12 mouse cellular contexts compared by ENCODE assay signal in the genomic region with DNA sequence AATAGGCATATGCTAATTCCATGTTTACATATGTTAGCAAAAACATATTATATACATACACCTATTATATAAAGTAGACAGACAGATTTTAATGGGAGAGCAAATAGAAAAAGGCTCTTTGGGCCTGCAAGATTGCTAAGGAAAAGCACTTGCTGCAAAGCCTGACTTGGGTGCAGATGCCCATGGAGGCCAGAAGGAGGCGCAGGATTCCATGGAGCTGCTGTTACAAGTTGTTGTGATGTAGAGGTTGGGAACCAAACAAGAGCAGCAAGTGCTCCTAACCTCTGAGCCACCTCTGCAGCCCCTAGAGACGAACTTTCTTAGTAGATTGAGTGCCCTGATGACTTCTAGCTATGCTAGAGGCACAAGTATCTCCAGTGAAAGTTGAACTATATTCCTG. TPM values are rescaled to one million over a fixed set of nuclear protein-coding genes. Genes with fewer than 3 reads are reported as not detected.
DNase-seq lines count a peak whose midpoint lies in the region; ATAC-seq and TF ChIP-seq lines count a peak whose summit lies in the region.
"Had no signal": no experiment of that assay in that cellular context is flagged by ENCODE, and none has a peak within 500 bp of the region (broad histone marks: within the 10 kb centered on the region; RNA-seq: fewer than 3 reads in every experiment).

No protein-coding gene starts in this region.

- no peaks in the 10 kb centered on the region for H3K4me1 ChIP-seq in forebrain, embryonic 11.5 days (replicated peaks; ENCODE audit: control insufficient read depth, insufficient read depth, low read length)
- no peaks in the 10 kb centered on the region for H3K4me1 ChIP-seq in forebrain, embryonic 16.5 days (replicated peaks; ENCODE audit: control insufficient read depth, insufficient read depth, low read length)
- H3K4me1 ChIP-seq in lung, embryonic 14.5 days (ENCODE audit: insufficient read depth) = no peaks in the 10 kb centered on the region
- H3K4me1 ChIP-seq: embryonic facial prominence, embryonic 12.5 days had no signal

- H3K36me3 ChIP-seq in forebrain, embryonic 11.5 days (ENCODE audit: control insufficient read depth, insufficient read depth, low read length) = no peaks in the 10 kb centered on the region
- H3K36me3 ChIP-seq in forebrain, embryonic 16.5 days (ENCODE audit: control insufficient read depth, insufficient read depth) = no peaks in the 10 kb centered on the region
- H3K36me3 ChIP-seq in lung, embryonic 14.5 days (ENCODE audit: insufficient read depth) = peaks cover 4% of the 10 kb centered on the region; the same call in 1 of the 2 replicates
- H3K36me3 ChIP-seq in splenic B cell, adult 2 months (ENCODE audit: control insufficient read depth, insufficient read depth, low read length, poor library complexity, severe bottlenecking) = peaks cover 7% of the 10 kb centered on the region
- H3K36me3 ChIP-seq: embryonic facial prominence, embryonic 12.5 days had no signal

- no peaks in the 10 kb centered on the region for H3K9me3 ChIP-seq in forebrain, embryonic 11.5 days (ENCODE audit: control insufficient read depth, low read length)
- H3K9me3 ChIP-seq in forebrain, embryonic 16.5 days (ENCODE audit: control insufficient read depth, low read length) = no peaks in the 10 kb centered on the region
- H3K9me3 ChIP-seq in lung, embryonic 14.5 days (ENCODE audit: low read depth, low read length) = no peaks in the 10 kb centered on the region
- H3K9me3 ChIP-seq: embryonic facial prominence, embryonic 12.5 days had no signal

- TF ChIP-seq CTCF in lung, embryonic 14.5 days (IDR thresholded peaks at IDR 0.05; ENCODE audit: low read depth) = peak; percentile 66

- WGBS in forebrain, embryonic 11.5 days = 13% methylated on average over 2 of the region's 2 CpGs
- WGBS in forebrain, embryonic 16.5 days = 5% methylated on average over 2 of the region's 2 CpGs
- 7% methylated on average over 2 of the region's 2 CpGs for WGBS in lung, embryonic 14.5 days

- no peak overlapping the region for H3K27ac ChIP-seq in forebrain, embryonic 11.5 days (ENCODE audit: low read depth, low read length)
- no peak overlapping the region for H3K27ac ChIP-seq in forebrain, embryonic 16.5 days (ENCODE audit: low read length)
- H3K27ac ChIP-seq in lung, embryonic 14.5 days (ENCODE audit: low read depth) = no peak overlapping the region
- H3K27ac ChIP-seq: embryonic facial prominence, embryonic 12.5 days had no signal

- H3K4me2 ChIP-seq in forebrain, embryonic 11.5 days (ENCODE audit: low read depth, low read length, severe bottlenecking) = no peak overlapping the region
- H3K4me2 ChIP-seq in forebrain, embryonic 16.5 days (ENCODE audit: low read length) = no peak overlapping the region
- no peak overlapping the region for H3K4me2 ChIP-seq in lung, embryonic 14.5 days
- H3K4me2 ChIP-seq: embryonic facial prominence, embryonic 12.5 days had no signal

- H3K4me3 ChIP-seq in forebrain, embryonic 11.5 days (ENCODE audit: low read depth, low read length) = no peak overlapping the region
- no peak overlapping the region for H3K4me3 ChIP-seq in forebrain, embryonic 16.5 days (replicated peaks; ENCODE audit: low read length)
- H3K4me3 ChIP-seq in lung, embryonic 14.5 days (ENCODE audit: low read depth, low read length) = no peak overlapping the region
- H3K4me3 ChIP-seq: embryonic facial prominence, embryonic 12.5 days had no signal

- no peak overlapping the region for H3K9ac ChIP-seq in forebrain, embryonic 11.5 days (ENCODE audit: low read length)
- H3K9ac ChIP-seq in forebrain, embryonic 16.5 days (replicated peaks; ENCODE audit: low read depth, low read length) = no peak overlapping the region
- no peak overlapping the region for H3K9ac ChIP-seq in lung, embryonic 14.5 days
- H3K9ac ChIP-seq: embryonic facial prominence, embryonic 12.5 days had no signal

- H3K27me3 ChIP-seq in forebrain, embryonic 11.5 days (ENCODE audit: control insufficient read depth, insufficient read depth, low read length) = no peaks in the 10 kb centered on the region
- H3K27me3 ChIP-seq in forebrain, embryonic 16.5 days (replicated peaks; ENCODE audit: control insufficient read depth, insufficient read depth, low read length) = no peaks in the 10 kb centered on the region
- H3K27me3 ChIP-seq in lung, embryonic 14.5 days (ENCODE audit: insufficient read depth, low read length) = no peaks in the 10 kb centered on the region
- no peaks in the 10 kb centered on the region for H3K27me3 ChIP-seq in splenic B cell, adult 2 months (ENCODE audit: control insufficient read depth, insufficient read depth, low read length, poor library complexity, severe bottlenecking)
- H3K27me3 ChIP-seq: embryonic facial prominence, embryonic 12.5 days had no signal

- intact Hi-C loops in left cerebral cortex, postnatal 25 days (cut with DNase I) = no loop called here

- ATAC-seq in forebrain, embryonic 11.5 days (replicated peaks; ENCODE audit: low FRiP score) = no peak
- no peak for ATAC-seq in forebrain, embryonic 16.5 days
- ATAC-seq in lung, embryonic 14.5 days (ENCODE audit: insufficient read depth) = no peak

- peak; percentile 67 for DNase-seq in forebrain, embryonic 11.5 days (ENCODE audit: low spot score)
- DNase-seq in lung, embryonic 14.5 days = peak; percentile 53
- DNase-seq in lung, postnatal 25 days (ENCODE audit: low spot score) = no peak
- peak; percentile 89 for DNase-seq in ZHBTc4 (ENCODE audit: low read depth, low spot score)
- DNase-seq in splenic B cell, adult 2 months (ENCODE audit: low read depth, low spot score) = peak; percentile 49
- no peak for DNase-seq in left cerebral cortex, postnatal 25 days (ENCODE audit: low spot score in 2 of 2)
- no peak for DNase-seq in cerebellum, adult 11-12 months

RNA-seq across cellular contexts. Expression of a gene that starts 9.7 kb away (rescaled TPM):
- 77.5 and 93.5 TPM in 2 replicates for polyA plus RNA-seq in forebrain, embryonic 11.5 days (2014; fragmentation: Nextera tagmentation; extraction: Ambion mirVana)
- polyA plus RNA-seq in forebrain, embryonic 16.5 days (2015; fragmentation: Nextera tagmentation; extraction: Ambion mirVana) = 86.8 and 94.1 TPM in 2 replicates
- 61.1 and 61.3 TPM in 2 replicates for polyA plus RNA-seq in lung, embryonic 14.5 days (2014; fragmentation: Nextera tagmentation; extraction: Ambion mirVana)
- 10 to 100 TPM; 27.6 to 29.8 TPM for total RNA-seq in left cerebral cortex, postnatal 25 days (2021)

RNA-seq across cellular contexts. Expression of a gene that starts 24.5 kb away (rescaled TPM):
- 0.21 TPM in 1 of 2 replicates, not detected in the other for polyA plus RNA-seq in forebrain, embryonic 11.5 days (2014; fragmentation: Nextera tagmentation; extraction: Ambion mirVana)
- 0.22 and 0.44 TPM in 2 replicates for polyA plus RNA-seq in forebrain, embryonic 16.5 days (2015; fragmentation: Nextera tagmentation; extraction: Ambion mirVana)
- 0.11 and 0.26 TPM in 2 replicates for polyA plus RNA-seq in lung, embryonic 14.5 days (2014; fragmentation: Nextera tagmentation; extraction: Ambion mirVana)
- total RNA-seq in left cerebral cortex, postnatal 25 days (2021) = under 1 TPM in 1 of 2 experiments, not detected in 1; 0.21 TPM

RNA-seq across cellular contexts. Expression of a gene that starts 35.8 kb away (rescaled TPM):
- polyA plus RNA-seq in forebrain, embryonic 11.5 days (2014; fragmentation: Nextera tagmentation; extraction: Ambion mirVana) = 9.6 and 10.3 TPM in 2 replicates
- 15.8 and 16.5 TPM in 2 replicates for polyA plus RNA-seq in forebrain, embryonic 16.5 days (2015; fragmentation: Nextera tagmentation; extraction: Ambion mirVana)
- 6.6 and 7.8 TPM in 2 replicates for polyA plus RNA-seq in lung, embryonic 14.5 days (2014; fragmentation: Nextera tagmentation; extraction: Ambion mirVana)
- total RNA-seq in left cerebral cortex, postnatal 25 days (2021) = 10 to 100 TPM; 27.1 to 29.8 TPM

RNA-seq across cellular contexts. Expression of a gene that starts 36.2 kb away (rescaled TPM):
- 0.33 and 0.63 TPM in 2 replicates for polyA plus RNA-seq in forebrain, embryonic 11.5 days (2014; fragmentation: Nextera tagmentation; extraction: Ambion mirVana)
- 0.52 and 0.61 TPM in 2 replicates for polyA plus RNA-seq in forebrain, embryonic 16.5 days (2015; fragmentation: Nextera tagmentation; extraction: Ambion mirVana)
- 0.17 and 0.26 TPM in 2 replicates for polyA plus RNA-seq in lung, embryonic 14.5 days (2014; fragmentation: Nextera tagmentation; extraction: Ambion mirVana)
- 1 to 10 TPM; 3.4 to 3.8 TPM for total RNA-seq in left cerebral cortex, postnatal 25 days (2021)

RNA-seq across cellular contexts. Expression of a gene that starts 42.3 kb away (rescaled TPM):
- 0.28 TPM in 1 of 2 replicates, not detected in the other for polyA plus RNA-seq in forebrain, embryonic 11.5 days (2014; fragmentation: Nextera tagmentation; extraction: Ambion mirVana)
- not detected in 2 replicates for polyA plus RNA-seq in forebrain, embryonic 16.5 days (2015; fragmentation: Nextera tagmentation; extraction: Ambion mirVana)
- polyA plus RNA-seq in lung, embryonic 14.5 days (2014; fragmentation: Nextera tagmentation; extraction: Ambion mirVana) = not detected in 2 replicates
- total RNA-seq in left cerebral cortex, postnatal 25 days (2021) = not detected
- total RNA-seq: heart, postnatal 14 days; neutrophil, adult 5-6 weeks had no signal
- polyA plus RNA-seq: embryonic facial prominence, embryonic 12.5 days; limb, embryonic 14.5 days had no signal

Comparison
In these comparisons a context has a peak if more than half of its experiments do, and no peak if none do; other contexts are left out.
1. DNase-seq: peak in forebrain, embryonic 11.5 days (single experiment), lung, embryonic 14.5 days (single experiment), ZHBTc4 (single experiment) and splenic B cell, adult 2 months (single experiment); none in lung, postnatal 25 days (single experiment), left cerebral cortex, postnatal 25 days (0 of 2) and cerebellum, adult 11-12 months (single experiment).